Mouse (Mus musculus): Measurements from ENCODE around the gene Ubox5. TPM values are rescaled to one million over a fixed set of nuclear protein-coding genes. Genes with fewer than 3 reads are reported as not detected.
A peak's percentile ranks its signal among the peaks of the same experiment; 100 is the strongest.
"Not testable (repeated sequence)": the region's sequence is repeated elsewhere in the genome, so short reads cannot be mapped to it uniquely, and the experiment has no call there.

Ubox5 gene
- polyA plus RNA-seq, 1 experiment = 7.3 TPM

GRCm38 (mm10) chr2:130579791-130580190 lies 50.0 kb downstream of the Ubox5 start:
- H3K27me3 ChIP-seq (replicated peaks; ENCODE audit: control insufficient read depth, insufficient read depth, low read length) = peaks cover 3% of the 10 kb centered on the region

DNA sequence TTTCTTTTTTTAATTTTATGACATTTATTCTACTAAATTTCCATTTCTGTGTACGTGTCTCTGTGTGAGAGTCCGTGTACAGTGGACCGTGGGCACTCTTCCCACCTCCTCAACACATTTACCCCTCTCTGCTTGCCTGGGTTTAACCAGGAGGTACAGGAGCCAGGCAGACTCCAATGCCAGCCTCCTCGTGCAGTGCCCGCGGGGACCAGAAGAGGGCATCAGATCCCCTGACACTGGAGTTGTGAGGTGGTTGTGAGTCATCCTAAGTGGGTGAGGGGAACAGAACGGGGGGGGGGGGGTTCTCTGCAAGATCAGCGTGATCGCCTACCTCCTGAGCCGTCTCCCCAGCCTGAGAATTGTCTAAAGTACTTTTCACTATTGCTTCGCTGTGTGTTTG lies 51.7 kb downstream of the Ubox5 start:
- no peak for TF ChIP-seq POLR2A (IDR thresholded peaks at IDR 0.05; ENCODE audit: low read depth, low read length)
- TF ChIP-seq CTCF (conservative IDR thresholded peaks at IDR 0.05; ENCODE audit: insufficient read depth, insufficient read length, low read depth, low read length) = peak; percentile 62
- Histone ChIP-seq H3K27me3 (replicated peaks; ENCODE audit: control insufficient read depth, insufficient read depth, low read length) (peaks cover 3% of the 10 kb centered on the region), H3K4me1 (ENCODE audit: control insufficient read depth, insufficient read depth, low read length) (no peaks in the 10 kb centered on the region), H3K27ac (ENCODE audit: insufficient read depth, low read depth, low read length) (no peak overlapping the region), H3K4me3 (ENCODE audit: insufficient read depth, low read depth, low read length) (no peak overlapping the region), H3K36me3 (ENCODE audit: control insufficient read depth, insufficient read depth, low read length) (no peaks in the 10 kb centered on the region)
- 11% methylated on average over 11 of the region's 11 CpGs for WGBS
- peak; percentile 65 for DNase-seq

More at GRCm38 (mm10) chr2:130579791-130580190, 50.0 kb downstream of the Ubox5 start:
- 14% methylated on average over 8 of the region's 8 CpGs for WGBS
- TF ChIP-seq CTCF (conservative IDR thresholded peaks at IDR 0.05; ENCODE audit: insufficient read depth, insufficient read length, low read depth, low read length) = no peak
- TF ChIP-seq POLR2A (IDR thresholded peaks at IDR 0.05; ENCODE audit: low read depth, low read length) = no peak
- no peak overlapping the region for H3K27ac ChIP-seq (ENCODE audit: insufficient read depth, low read depth, low read length)
- no peaks in the 10 kb centered on the region for H3K4me1 ChIP-seq (ENCODE audit: control insufficient read depth, insufficient read depth, low read length)
- no peak overlapping the region for H3K4me3 ChIP-seq (ENCODE audit: insufficient read depth, low read depth, low read length)
- DNase-seq = no peak
- H3K36me3 ChIP-seq (ENCODE audit: control insufficient read depth, insufficient read depth, low read length) = no peaks in the 10 kb centered on the region

DNA sequence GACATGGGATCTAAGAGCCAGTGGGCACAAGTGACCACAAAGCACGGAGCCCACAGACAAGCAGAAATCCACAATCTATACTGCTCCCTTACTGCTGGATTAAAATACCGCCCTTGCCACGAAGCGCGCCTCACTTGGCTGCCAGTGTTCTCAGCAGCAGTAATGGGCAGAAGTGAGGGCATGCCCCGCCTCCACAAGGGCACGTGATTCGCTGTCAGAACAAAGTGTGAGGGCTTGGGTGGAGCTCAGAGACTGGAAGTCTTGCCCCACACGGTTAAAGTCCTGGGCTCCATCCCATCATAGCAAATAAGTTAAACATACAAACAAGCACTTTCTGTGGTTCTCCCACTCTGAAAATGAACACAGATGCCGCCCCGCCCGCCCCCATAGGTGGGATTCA lies 52.2 kb downstream of the Ubox5 start:
- H3K27me3 ChIP-seq (replicated peaks; ENCODE audit: control insufficient read depth, insufficient read depth, low read length) = peaks cover 3% of the 10 kb centered on the region
- DNase-seq = peak; percentile 90
- H3K4me1 ChIP-seq (ENCODE audit: control insufficient read depth, insufficient read depth, low read length) = no peaks in the 10 kb centered on the region
- no peak overlapping the region for H3K27ac ChIP-seq (ENCODE audit: insufficient read depth, low read depth, low read length)
- H3K36me3 ChIP-seq (ENCODE audit: control insufficient read depth, insufficient read depth, low read length) = no peaks in the 10 kb centered on the region
- TF ChIP-seq POLR2A (IDR thresholded peaks at IDR 0.05; ENCODE audit: low read depth, low read length) = no peak
- no peak for TF ChIP-seq CTCF (conservative IDR thresholded peaks at IDR 0.05; ENCODE audit: insufficient read depth, insufficient read length, low read depth, low read length)
- WGBS = 5% methylated on average over 12 of the region's 12 CpGs
- H3K4me3 ChIP-seq (ENCODE audit: insufficient read depth, low read depth, low read length) = no peak overlapping the region

GRCm38 (mm10) chr2:130577021-130577420 lies 52.8 kb downstream of the Ubox5 start:
- no peak for DNase-seq
- Histone ChIP-seq H3K4me3 (ENCODE audit: insufficient read depth, low read depth, low read length) (no peak overlapping the region), H3K4me1 (ENCODE audit: control insufficient read depth, insufficient read depth, low read length) (no peaks in the 10 kb centered on the region), H3K27ac (ENCODE audit: insufficient read depth, low read depth, low read length) (no peak overlapping the region), H3K36me3 (ENCODE audit: control insufficient read depth, insufficient read depth, low read length) (no peaks in the 10 kb centered on the region), H3K27me3 (replicated peaks; ENCODE audit: control insufficient read depth, insufficient read depth, low read length) (peaks cover 3% of the 10 kb centered on the region)
- WGBS = 37% methylated on average over 9 of the region's 9 CpGs
- TF ChIP-seq POLR2A (IDR thresholded peaks at IDR 0.05; ENCODE audit: low read depth, low read length) = no peak
- TF ChIP-seq CTCF (conservative IDR thresholded peaks at IDR 0.05; ENCODE audit: insufficient read depth, insufficient read length, low read depth, low read length) = no peak

GRCm38 (mm10) chr2:130576564-130576963 lies 53.3 kb downstream of the Ubox5 start:
- WGBS = 7% methylated on average over 32 of the region's 32 CpGs
- DNase-seq = peak; percentile 41
- H3K4me3 ChIP-seq (ENCODE audit: insufficient read depth, low read depth, low read length) = peak overlapping the region; percentile 19; the same call in 1 of the 2 replicates
- not testable (repeated sequence) for H3K27ac ChIP-seq (ENCODE audit: insufficient read depth, low read depth, low read length); H3K36me3 ChIP-seq (ENCODE audit: control insufficient read depth, insufficient read depth, low read length); H3K4me1 ChIP-seq (ENCODE audit: control insufficient read depth, insufficient read depth, low read length); H3K27me3 ChIP-seq (replicated peaks; ENCODE audit: control insufficient read depth, insufficient read depth, low read length)

GRCm38 (mm10) chr2:130575873-130576272 lies 54.0 kb downstream of the Ubox5 start, which contains the start of gene Oxt:
Gene Oxt, plus strand, starts transcription at chr2:130576173.
- H3K4me3 ChIP-seq (ENCODE audit: insufficient read depth, low read depth, low read length) = peak within 1 kb of the TSS; percentile 19; the same call in 1 of the 2 replicates
- H3K27me3 ChIP-seq (replicated peaks; ENCODE audit: control insufficient read depth, insufficient read depth, low read length) = peaks cover 3% of the 10 kb centered on the region
- H3K36me3 ChIP-seq (ENCODE audit: control insufficient read depth, insufficient read depth, low read length) = no peaks in the 10 kb centered on the region
- no peaks in the 10 kb centered on the region for H3K4me1 ChIP-seq (ENCODE audit: control insufficient read depth, insufficient read depth, low read length)
- TF ChIP-seq CTCF (conservative IDR thresholded peaks at IDR 0.05; ENCODE audit: insufficient read depth, insufficient read length, low read depth, low read length) (no peak), POLR2A (IDR thresholded peaks at IDR 0.05; ENCODE audit: low read depth, low read length) (no peak)
- H3K27ac ChIP-seq (ENCODE audit: insufficient read depth, low read depth, low read length) = no peak within 1 kb of the TSS
- 68% methylated on average over 9 of the region's 9 CpGs for WGBS
- no peak for DNase-seq

GRCm38 (mm10) chr2:130574960-130575359 lies 54.9 kb downstream of the Ubox5 start:
- TF ChIP-seq POLR2A (IDR thresholded peaks at IDR 0.05; ENCODE audit: low read depth, low read length) (no peak), CTCF (conservative IDR thresholded peaks at IDR 0.05; ENCODE audit: insufficient read depth, insufficient read length, low read depth, low read length) (0 out of 2 replicates have a peak, but pooled peaks have one; percentile 12)
- H3K36me3 ChIP-seq (ENCODE audit: control insufficient read depth, insufficient read depth, low read length) = no peaks in the 10 kb centered on the region
- H3K4me3 ChIP-seq (ENCODE audit: insufficient read depth, low read depth, low read length) = no peak overlapping the region
- WGBS = 91% methylated on average over 5 of the region's 5 CpGs
- DNase-seq = no peak
- H3K4me1 ChIP-seq (ENCODE audit: control insufficient read depth, insufficient read depth, low read length) = no peaks in the 10 kb centered on the region
- H3K27me3 ChIP-seq (replicated peaks; ENCODE audit: control insufficient read depth, insufficient read depth, low read length) = no peaks in the 10 kb centered on the region
- H3K27ac ChIP-seq (ENCODE audit: insufficient read depth, low read depth, low read length) = no peak overlapping the region

DNA sequence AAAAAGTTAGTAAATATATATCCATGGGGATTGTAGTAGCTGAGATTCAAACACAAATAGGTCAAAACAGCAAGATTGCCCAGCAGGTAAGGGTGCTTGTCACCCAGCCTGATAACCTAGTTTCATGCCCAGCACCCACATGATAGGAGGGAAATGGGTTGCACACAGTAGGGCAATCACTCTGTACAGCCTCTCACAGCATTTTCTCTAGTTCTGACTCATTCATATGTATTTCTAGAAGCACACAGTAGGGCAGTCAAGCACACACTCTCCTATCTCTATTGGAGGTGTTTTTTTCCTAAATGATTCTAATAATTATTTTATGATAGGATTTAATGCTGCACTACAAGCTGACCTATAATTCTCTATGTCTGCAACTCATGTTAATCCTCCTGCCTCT lies 59.9 kb downstream of the Ubox5 start:
- no peak overlapping the region for H3K27ac ChIP-seq (ENCODE audit: insufficient read depth, low read depth, low read length)
- peaks cover 2% of the 10 kb centered on the region; the same call in 1 of the 2 replicates for H3K4me1 ChIP-seq (ENCODE audit: control insufficient read depth, insufficient read depth, low read length)
- H3K36me3 ChIP-seq (ENCODE audit: control insufficient read depth, insufficient read depth, low read length) = no peaks in the 10 kb centered on the region
- no peak overlapping the region for H3K4me3 ChIP-seq (ENCODE audit: insufficient read depth, low read depth, low read length)
- H3K27me3 ChIP-seq (replicated peaks; ENCODE audit: control insufficient read depth, insufficient read depth, low read length) = no peaks in the 10 kb centered on the region
- no peak for DNase-seq
- TF ChIP-seq POLR2A (IDR thresholded peaks at IDR 0.05; ENCODE audit: low read depth, low read length) (no peak), CTCF (conservative IDR thresholded peaks at IDR 0.05; ENCODE audit: insufficient read depth, insufficient read length, low read depth, low read length) (no peak)
